ENCODE assay signal across 8 mouse cellular contexts in the genomic region with DNA sequence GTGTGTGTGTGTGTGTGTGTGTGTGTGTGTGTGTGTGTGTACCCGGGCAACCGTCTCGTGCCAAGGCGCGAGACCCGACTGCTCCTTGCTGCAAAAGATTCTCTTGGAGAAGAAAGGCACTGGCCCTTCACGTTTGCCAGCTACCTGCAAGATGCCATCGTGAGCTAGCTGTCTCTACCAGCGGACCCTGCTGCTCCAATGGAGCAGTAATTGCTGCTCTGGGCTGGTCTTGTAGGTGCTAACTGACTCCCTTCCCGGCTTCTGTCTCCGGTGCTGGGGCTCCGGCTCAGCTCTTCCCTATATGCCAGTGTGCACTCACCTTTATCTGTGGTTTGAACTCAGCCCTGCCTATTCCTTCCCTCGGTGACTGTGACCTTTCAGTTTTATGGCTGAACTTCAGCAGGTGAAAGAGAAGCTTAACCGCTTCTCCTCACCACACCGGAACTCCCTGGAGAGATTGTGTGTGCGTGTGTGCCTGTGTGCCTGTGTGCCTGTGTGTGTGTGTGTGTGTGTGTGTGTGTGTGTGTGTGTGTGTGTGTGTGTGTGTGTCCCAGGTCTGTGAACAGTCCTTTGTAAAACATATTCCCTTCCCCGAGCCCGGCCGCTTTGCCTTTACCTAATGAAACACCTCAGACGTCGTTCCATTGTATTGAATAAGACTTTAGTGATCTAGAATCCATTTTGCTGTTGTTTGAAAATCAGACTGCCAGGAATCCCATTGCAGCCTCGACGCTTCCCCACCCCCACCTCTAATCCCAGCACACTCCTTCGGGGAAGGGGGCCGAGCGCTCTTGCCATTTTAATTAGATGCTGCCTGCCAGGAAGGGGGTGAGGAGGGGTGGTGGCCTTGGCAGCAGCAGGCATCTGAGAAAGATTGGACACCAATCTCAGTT. TPM values are rescaled to one million over a fixed set of nuclear protein-coding genes. Genes with fewer than 3 reads are reported as not detected.
DNase-seq lines count a peak whose midpoint lies in the region; ATAC-seq lines count a peak whose summit lies in the region.

No protein-coding gene starts in this region.

- peak overlapping the region; percentile 96 for H3K9ac ChIP-seq in hindbrain, embryonic 14.5 days

- H3K27ac ChIP-seq in hindbrain, embryonic 14.5 days: peak overlapping the region; percentile 96

- ATAC-seq in hindbrain, embryonic 14.5 days (ENCODE audit: low FRiP score): peak; percentile 17; the same call in 1 of the 2 replicates

- no peaks in the 10 kb centered on the region for H3K9me3 ChIP-seq in hindbrain, embryonic 14.5 days (ENCODE audit: control insufficient read depth, low read length)
- no peaks in the 10 kb centered on the region for H3K9me3 ChIP-seq in megakaryocyte, embryonic 14.5 days

- intact Hi-C loops in left cerebral cortex, postnatal 14 days (cut with DNase I): loop anchor here (2.0 kb wide), 1 partner anchor 87 kb away; no protein-coding TSS in a partner anchor

- H3K4me1 ChIP-seq in hindbrain, embryonic 14.5 days (replicated peaks; ENCODE audit: control insufficient read depth, insufficient read depth, low read length): peaks cover 39% of the 10 kb centered on the region
- peaks cover 77% of the 10 kb centered on the region for H3K4me1 ChIP-seq in megakaryocyte, embryonic 14.5 days

- H3K4me3 ChIP-seq in hindbrain, embryonic 14.5 days (replicated peaks; ENCODE audit: low read length): peak overlapping the region; percentile 77
- H3K4me3 ChIP-seq in megakaryocyte, embryonic 14.5 days (replicated peaks): peak overlapping the region; percentile 97

- peak overlapping the region; percentile 87 for H3K4me2 ChIP-seq in hindbrain, embryonic 14.5 days (replicated peaks)

- WGBS in hindbrain, embryonic 14.5 days: under 1% methylated on average over 26 of the region's 26 CpGs

- no peaks in the 10 kb centered on the region for H3K36me3 ChIP-seq in hindbrain, embryonic 14.5 days (replicated peaks; ENCODE audit: control insufficient read depth, insufficient read depth)
- H3K36me3 ChIP-seq in megakaryocyte, embryonic 14.5 days (replicated peaks; ENCODE audit: low read length): peaks cover 41% of the 10 kb centered on the region

- peak; percentile 34 to 83 for DNase-seq in adrenal gland, adult (ENCODE audit: inconsistent age in 2 of 2, low spot score in 1 of 2)
- DNase-seq in adrenal gland, postnatal 4 days (ENCODE audit: low spot score in 2 of 2): no peak
- peak; percentile 55 for DNase-seq in cerebellum, adult 11 months
- peak; percentile 17 for DNase-seq in forelimb bud, embryonic 11.5 days (ENCODE audit: low read depth, low spot score)
- peak; percentile 69 for DNase-seq in hindbrain, embryonic 14.5 days (ENCODE audit: low spot score)
- DNase-seq in left cerebral cortex, postnatal 14 days (ENCODE audit: low spot score in 2 of 2): peak; percentile 51 to 63
- DNase-seq in right cerebral cortex, postnatal 4 days: peak; percentile 58

- H3K27me3 ChIP-seq in hindbrain, embryonic 14.5 days (ENCODE audit: control insufficient read depth, insufficient read depth, low read length): no peaks in the 10 kb centered on the region
- H3K27me3 ChIP-seq in megakaryocyte, embryonic 14.5 days (replicated peaks): no peaks in the 10 kb centered on the region

RNA-seq across cellular contexts. Expression of gene Tnik, which starts 1.2 kb away (rescaled TPM):
- total RNA-seq in adrenal gland, postnatal 4 days (2021): 10 to 100 TPM; 36.9 to 40.8 TPM
- polyA plus RNA-seq in hindbrain, embryonic 14.5 days (2014; fragmentation: Nextera tagmentation; extraction: Ambion mirVana): 86.0 and 97.5 TPM in 2 replicates
- total RNA-seq in left cerebral cortex, postnatal 14 days (2021): 100 to 1,000 TPM; 216 to 232 TPM
- polyA plus RNA-seq in megakaryocyte, embryonic 14.5 days (2012; ENCODE audit: insufficient read depth, low replicate concordance): 7.6 and 13.8 TPM in 2 replicates

Comparison
In these comparisons a context has a peak if more than half of its experiments do, and no peak if none do; other contexts are left out.
1. DNase-seq: peak in adrenal gland, adult (2 of 2), cerebellum, adult 11 months (single experiment), forelimb bud, embryonic 11.5 days (single experiment), hindbrain, embryonic 14.5 days (single experiment), left cerebral cortex, postnatal 14 days (2 of 2) and right cerebral cortex, postnatal 4 days (single experiment); none in adrenal gland, postnatal 4 days (0 of 2).
2. RNA of gene Tnik, which starts 1.2 kb away (total RNA-seq): 216 to 232 TPM in left cerebral cortex, postnatal 14 days; 36.9 to 40.8 TPM in adrenal gland, postnatal 4 days; every median in the first group is over 4 times any median in the second.